Mouse (Mus musculus) kidney, embryonic 14.5 days (tissue): ENCODE results near the gene U2af2. TPM values are rescaled to one million over a fixed set of nuclear protein-coding genes. Genes with fewer than 3 reads are reported as not detected.
A peak's percentile ranks its signal among the peaks of the same experiment; 100 is the strongest.
"Not testable (repeated sequence)": the region's sequence is repeated elsewhere in the genome, so short reads cannot be mapped to it uniquely, and the experiment has no call there.

Experiments
- ATAC-seq: fragments of 200-750 bp; cut with Nextera tagmentation; 2 replicates; pipeline ENCODE4 v1.8.0; 2017; ENCODE audit warnings: moderate number of reproducible peaks, mild to moderate bottlenecking, moderate TSS enrichment, moderate library complexity; ENCODE audit not compliant: low FRiP score, low TSS enrichment
- H3K27ac ChIP-seq: fragments of 300-500 bp; sonication (generic); 2 replicates; pipeline ENCODE4 v1.5.1; 2014; ENCODE audit warnings: low read depth, mild to moderate bottlenecking, low read length, moderate library complexity, mixed read lengths
- H3K27me3 ChIP-seq: fragments of 300-500 bp; sonication (generic); 2 replicates; pipeline ENCODE4 v1.6.1; 2014; ENCODE audit warnings: mild to moderate bottlenecking, low read length; ENCODE audit not compliant: control insufficient read depth, insufficient read depth
- H3K36me3 ChIP-seq: fragments of 300-500 bp; sonication (generic); 2 replicates; pipeline ENCODE4 v1.6.1; 2014; ENCODE audit warnings: low read length, mixed read lengths; ENCODE audit not compliant: control insufficient read depth, insufficient read depth
- H3K4me1 ChIP-seq: fragments of 300-500 bp; sonication (generic); 2 replicates; pipeline ENCODE4 v1.6.1; 2014; ENCODE audit warnings: low read length, mixed read lengths; ENCODE audit not compliant: control insufficient read depth, insufficient read depth
- H3K4me2 ChIP-seq: fragments of 300-500 bp; sonication (generic); replicated peaks from 2 replicates; pipeline ENCODE4 v1.6.1; 2014; ENCODE audit warnings: low read depth, mild to moderate bottlenecking, low read length
- H3K4me3 ChIP-seq: fragments of 300-500 bp; sonication (generic); 2 replicates; pipeline ENCODE4 v1.5.1; 2014; ENCODE audit warnings: mild to moderate bottlenecking, low read length
- H3K9ac ChIP-seq: fragments of 300-500 bp; sonication (generic); 2 replicates; pipeline ENCODE4 v1.6.1; 2014; ENCODE audit warnings: low read depth, mild to moderate bottlenecking, low read length, moderate library complexity
- H3K9me3 ChIP-seq: fragments of 300-500 bp; sonication (generic); 2 replicates; pipeline ENCODE4 v1.6.1; 2016; ENCODE audit warnings: low read length; ENCODE audit not compliant: control insufficient read depth
- WGBS: fragments of 180-500 bp; shearing (Covaris S2); extraction: QIAGEN DNeasy Blood & Tissue Kit; methylation state at CpG from one replicate; pipeline ENCODE4 v1.1.7; 2014; 5-methylcytosine and 5-hydroxymethylcytosine counted together
- polyA plus RNA-seq: library from polyadenylated mRNA; unstranded; fragments of >200 nt; fragmentation: Nextera tagmentation; extraction: Ambion mirVana; gene quantifications from 2 replicates; pipeline ENCODE4 v1.2.1, GENCODE M21; 2014

The U2af2 gene
- polyA plus RNA-seq, 1 experiment from 2014 or later: 148 TPM

DNA sequence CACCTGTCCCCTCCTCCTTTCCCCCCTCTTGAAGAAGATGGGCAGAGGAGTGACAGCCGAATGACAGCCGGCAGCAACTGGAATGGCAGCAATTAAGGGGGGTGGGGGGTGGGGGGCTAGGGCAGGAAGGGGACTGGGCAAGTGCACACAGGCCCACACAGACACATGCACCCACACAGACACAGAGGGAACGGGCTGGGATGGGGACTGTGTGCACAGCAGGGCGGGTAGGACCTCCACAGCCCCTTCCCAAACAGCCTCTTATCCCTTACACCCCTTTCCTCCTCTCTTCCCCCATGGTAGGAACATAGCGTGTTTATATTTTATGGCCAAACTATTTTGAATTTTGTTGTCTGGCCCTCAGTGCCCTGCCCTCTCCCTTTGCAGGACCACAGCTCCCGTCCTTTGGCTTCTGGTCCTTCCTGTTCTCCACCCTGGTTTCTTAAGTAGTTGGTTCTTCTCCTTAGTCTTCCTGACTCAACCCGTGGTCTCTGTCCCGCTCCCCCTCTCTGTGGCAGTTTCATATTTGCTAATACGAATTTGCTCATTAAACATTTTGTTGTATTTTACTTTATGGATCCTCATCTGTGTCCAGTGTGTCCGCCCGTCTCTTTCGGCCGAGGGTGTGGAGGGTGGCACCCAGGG is 17.5 kb downstream of the U2af2 start:
- WGBS: 41% methylated on average over 9 of the region's 13 CpGs
- Histone ChIP-seq H3K9ac (peak overlapping the region; percentile 97; the same call in 1 of the 2 replicates), H3K4me2 (peak overlapping the region; percentile 74), H3K27ac (0 out of 2 replicates have a peak overlapping the region, but pooled peaks have one; percentile 97), H3K4me3 (peak overlapping the region; percentile 96), H3K36me3 (peaks cover 54% of the 10 kb centered on the region)
- not testable (repeated sequence) for H3K27me3 ChIP-seq, H3K4me1 ChIP-seq, H3K9me3 ChIP-seq
- ATAC-seq: peak; percentile 37; the same call in 1 of the 2 replicates

DNA sequence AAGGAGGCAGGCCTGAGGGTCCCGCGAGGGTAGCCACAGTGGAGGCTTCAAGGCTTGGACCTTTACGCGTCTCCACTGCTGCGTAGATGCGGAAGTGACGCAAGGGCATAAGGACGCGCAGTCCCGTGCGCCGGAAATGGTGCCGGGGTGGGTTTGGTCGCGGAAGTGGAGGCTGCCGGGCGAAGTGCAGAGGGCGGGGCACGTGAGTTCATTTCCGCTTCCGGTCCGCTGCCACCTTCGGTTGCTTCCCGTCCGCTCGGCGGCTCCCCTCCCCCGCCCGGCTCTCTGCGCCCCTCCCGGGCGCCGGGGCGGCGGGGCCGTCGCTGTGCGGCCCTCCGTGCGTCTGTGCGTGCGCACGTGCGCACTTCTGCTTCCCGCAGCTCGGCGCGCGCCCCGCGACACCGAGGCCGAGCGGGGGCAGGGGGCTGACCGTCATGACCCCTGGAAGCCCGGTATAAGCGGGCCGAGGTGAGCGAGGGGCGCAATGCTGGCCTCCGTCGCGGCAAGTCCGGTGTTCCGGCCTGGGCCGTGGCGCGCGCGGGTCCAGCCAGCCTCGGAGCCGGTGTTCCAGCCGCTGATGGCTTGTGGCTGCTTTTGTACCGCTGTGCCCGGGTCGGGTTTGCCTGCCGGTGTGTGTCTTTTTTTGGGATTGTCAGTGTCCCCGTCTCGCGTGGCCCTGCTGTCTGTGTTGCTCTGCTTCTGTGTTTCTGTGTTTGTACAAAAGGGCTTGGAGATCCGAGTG is 18.2 kb downstream of the U2af2 start, which contains the start of gene Epn1:
Gene Epn1 (plus strand): TSS at position 226 of the 742 bp plus-strand sequence.
- Histone ChIP-seq H3K4me2 (peak within 1 kb of the TSS; percentile 74), H3K9ac (peak within 1 kb of the TSS; percentile 97), H3K36me3 (peaks cover 54% of the 10 kb centered on the region), H3K4me1 (peaks cover 8% of the 10 kb centered on the region), H3K27me3 (no peaks in the 10 kb centered on the region), H3K9me3 (no peaks in the 10 kb centered on the region), H3K4me3 (peak within 1 kb of the TSS; percentile 96), H3K27ac (peak within 1 kb of the TSS; percentile 97)
- ATAC-seq: peak; percentile 96
- under 1% methylated on average over 69 of the region's 81 CpGs for WGBS

DNA sequence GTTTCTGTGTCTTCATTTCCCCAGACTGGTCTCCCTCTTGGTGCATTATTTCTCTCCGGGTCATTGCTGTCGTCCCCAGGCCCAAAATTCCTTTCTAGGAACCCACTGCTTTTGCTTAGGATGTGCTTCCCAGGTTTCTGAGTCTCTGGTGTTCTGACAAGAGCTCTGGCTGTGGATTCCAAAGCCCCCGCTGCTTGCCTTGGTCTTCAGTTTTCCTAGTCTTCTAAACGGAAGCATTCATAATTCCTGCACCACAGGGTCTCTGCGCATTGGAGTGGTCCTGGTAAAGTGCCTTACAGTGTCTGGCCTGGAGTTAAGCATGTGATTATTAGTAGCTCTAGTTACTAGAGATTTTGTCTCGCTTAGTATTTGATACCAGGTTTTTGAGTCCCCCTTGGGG is 18.9 kb downstream of the U2af2 start:
- Histone ChIP-seq H3K27ac (peak overlapping the region; percentile 97; the same call in 1 of the 2 replicates), H3K36me3 (peaks cover 56% of the 10 kb centered on the region), H3K27me3 (no peaks in the 10 kb centered on the region), H3K4me3 (peak overlapping the region; percentile 96), H3K4me1 (peaks cover 8% of the 10 kb centered on the region), H3K9me3 (no peaks in the 10 kb centered on the region), H3K9ac (peak overlapping the region; percentile 97), H3K4me2 (peak overlapping the region; percentile 74)
- ATAC-seq: no peak
- 14% methylated on average over 6 of the region's 6 CpGs for WGBS

DNA sequence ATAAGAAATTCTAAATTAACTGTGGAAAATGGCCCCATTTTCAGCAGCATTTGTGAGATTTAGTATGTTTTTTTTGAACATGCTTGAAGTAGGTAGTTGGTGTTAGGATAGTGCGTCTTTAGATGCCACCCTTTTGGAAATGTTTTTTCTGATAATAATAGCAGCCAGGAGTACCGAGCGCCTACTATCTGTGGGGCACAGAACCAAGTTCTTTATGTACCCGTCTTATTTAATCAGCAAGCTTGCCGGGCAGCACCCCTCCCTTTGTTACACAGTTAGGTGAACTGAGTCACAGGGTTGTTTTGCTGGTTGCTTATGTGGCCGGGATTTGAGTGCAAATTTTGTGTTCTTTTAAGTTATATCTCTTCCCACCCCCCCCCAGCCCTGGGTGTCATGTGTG is 19.3 kb downstream of the U2af2 start:
- H3K36me3 ChIP-seq: peaks cover 55% of the 10 kb centered on the region
- H3K9me3 ChIP-seq: no peaks in the 10 kb centered on the region
- H3K4me1 ChIP-seq: peaks cover 8% of the 10 kb centered on the region
- 72% methylated on average over 6 of the region's 6 CpGs for WGBS
- H3K27me3 ChIP-seq: no peaks in the 10 kb centered on the region
- peak overlapping the region; percentile 96 for H3K4me3 ChIP-seq
- peak overlapping the region; percentile 74 for H3K4me2 ChIP-seq
- ATAC-seq: no peak
- peak overlapping the region; percentile 97 for H3K9ac ChIP-seq
- no peak overlapping the region for H3K27ac ChIP-seq

DNA sequence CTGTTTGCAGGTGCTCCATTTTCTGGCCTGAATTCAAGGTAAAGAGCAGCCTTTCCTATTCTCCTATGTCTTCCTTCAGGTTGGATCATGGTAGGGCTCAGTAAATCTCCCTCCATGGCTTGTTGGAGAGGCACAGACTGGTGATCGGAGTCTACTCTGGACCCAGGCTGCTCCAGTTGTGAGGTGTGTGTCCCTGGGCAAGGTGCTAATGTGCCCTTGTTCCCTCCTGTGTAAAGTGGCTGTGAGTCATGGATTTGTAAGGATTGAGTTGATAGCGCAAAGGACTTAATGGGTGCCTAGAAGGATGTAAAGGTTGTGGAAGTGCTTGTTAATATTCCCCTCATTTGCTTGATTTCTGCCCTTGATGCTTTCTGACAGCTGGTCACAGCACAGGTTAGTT is 20.0 kb downstream of the U2af2 start:
- H3K9ac ChIP-seq: no peak overlapping the region
- no peaks in the 10 kb centered on the region for H3K9me3 ChIP-seq
- H3K4me2 ChIP-seq: no peak overlapping the region
- WGBS: 96% methylated on average over 2 of the region's 2 CpGs
- no peaks in the 10 kb centered on the region for H3K27me3 ChIP-seq
- ATAC-seq: no peak
- H3K4me1 ChIP-seq: peaks cover 9% of the 10 kb centered on the region
- H3K36me3 ChIP-seq: peaks cover 52% of the 10 kb centered on the region
- no peak overlapping the region for H3K4me3 ChIP-seq
- no peak overlapping the region for H3K27ac ChIP-seq

DNA sequence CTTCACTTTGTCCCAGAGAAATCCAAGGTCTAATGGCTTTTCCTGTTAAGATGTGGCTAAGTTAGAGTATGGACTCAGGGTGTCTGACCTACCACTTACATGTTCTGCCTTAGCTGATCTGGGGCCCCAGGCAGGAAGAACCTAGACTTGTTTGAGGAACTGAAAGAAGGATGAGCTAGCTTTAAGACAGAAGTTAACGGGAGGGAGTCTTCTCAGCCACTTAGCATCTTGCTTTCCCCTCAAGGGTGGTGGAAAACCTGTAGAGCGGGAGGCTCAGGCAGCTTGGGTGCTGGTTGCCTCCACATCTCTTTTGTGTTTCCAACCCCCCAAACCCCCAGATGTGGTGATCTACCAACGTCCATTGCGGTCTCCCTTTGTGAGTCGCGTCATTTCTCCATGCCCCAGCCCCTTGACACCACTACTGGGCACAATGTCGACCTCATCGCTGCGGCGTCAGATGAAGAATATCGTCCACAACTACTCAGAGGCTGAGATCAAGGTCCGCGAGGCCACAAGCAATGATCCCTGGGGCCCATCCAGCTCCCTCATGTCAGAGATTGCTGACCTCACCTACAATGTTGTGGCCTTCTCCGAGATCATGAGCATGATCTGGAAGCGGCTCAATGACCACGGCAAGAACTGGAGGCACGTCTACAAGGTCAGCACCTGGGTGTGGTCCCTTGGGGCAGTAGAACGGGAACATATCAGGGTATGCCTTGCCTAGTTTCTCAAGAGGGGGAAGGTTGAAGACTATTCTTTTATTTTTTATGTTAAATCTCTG is 21.6 kb downstream of the U2af2 start:
- no peak overlapping the region for H3K9ac ChIP-seq
- H3K36me3 ChIP-seq: peaks cover 38% of the 10 kb centered on the region
- 86% methylated on average over 18 of the region's 18 CpGs for WGBS
- no peak overlapping the region for H3K4me2 ChIP-seq
- peaks cover 14% of the 10 kb centered on the region for H3K4me1 ChIP-seq
- H3K27ac ChIP-seq: no peak overlapping the region
- no peak for ATAC-seq
- no peak overlapping the region for H3K4me3 ChIP-seq
- no peaks in the 10 kb centered on the region for H3K9me3 ChIP-seq
- H3K27me3 ChIP-seq: no peaks in the 10 kb centered on the region

DNA sequence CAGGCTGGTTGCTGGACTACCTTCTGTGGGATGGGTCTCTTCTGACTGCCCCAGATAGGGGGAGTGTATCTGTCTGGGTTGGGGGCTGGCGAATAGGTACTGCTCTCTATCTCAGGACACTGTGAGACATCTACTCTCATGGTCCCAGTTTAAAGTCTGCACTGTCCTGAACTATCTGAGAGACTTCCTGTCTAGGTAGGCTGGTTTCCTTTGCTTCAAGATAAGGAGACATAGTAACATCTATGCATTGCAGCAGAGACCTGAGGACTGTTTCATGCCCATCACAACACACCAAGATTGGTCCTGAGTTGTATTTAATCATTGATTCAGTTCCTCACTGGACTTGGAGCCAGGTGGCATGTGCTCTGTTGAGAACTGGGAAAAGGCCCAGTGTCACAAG is 23.6 kb downstream of the U2af2 start:
- Histone ChIP-seq H3K4me3 (no peak overlapping the region), H3K27ac (no peak overlapping the region), H3K4me2 (no peak overlapping the region), H3K9me3 (no peaks in the 10 kb centered on the region), H3K4me1 (peaks cover 14% of the 10 kb centered on the region), H3K9ac (no peak overlapping the region), H3K36me3 (peaks cover 41% of the 10 kb centered on the region), H3K27me3 (no peaks in the 10 kb centered on the region)
- WGBS: 88% methylated on average over 1 of the region's 1 CpGs
- ATAC-seq: no peak

DNA sequence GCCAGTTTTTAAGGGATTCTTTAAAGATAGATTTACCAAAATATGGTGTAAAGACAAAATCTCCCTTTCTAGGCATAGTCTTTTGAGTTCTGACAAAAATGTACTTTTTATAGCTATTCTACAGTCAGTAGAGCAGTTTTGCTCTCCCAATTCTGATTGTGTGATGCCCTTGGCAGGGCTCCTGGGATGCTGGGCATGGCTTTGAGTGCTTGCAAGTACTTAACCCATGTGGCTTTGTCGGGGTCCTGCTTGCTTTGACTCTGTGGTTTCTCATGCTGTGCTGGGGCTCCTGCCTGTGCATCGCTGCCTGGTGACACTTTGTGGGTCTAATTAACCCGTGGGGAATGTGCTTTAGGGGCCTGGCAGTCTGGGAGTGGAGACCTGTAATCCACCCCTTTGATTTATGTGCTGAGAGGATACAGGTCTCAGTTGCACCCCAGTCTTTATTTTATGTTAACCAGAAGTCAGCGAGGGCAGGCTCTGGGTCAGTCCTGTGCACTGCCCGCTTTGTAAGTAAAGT is 25.0 kb downstream of the U2af2 start:
- Histone ChIP-seq H3K9ac (no peak overlapping the region), H3K4me1 (0 out of 2 replicates have a peak, but pooled peaks cover 6% of the 10 kb centered on the region), H3K4me3 (no peak overlapping the region), H3K27ac (no peak overlapping the region), H3K36me3 (peaks cover 52% of the 10 kb centered on the region), H3K9me3 (no peaks in the 10 kb centered on the region), H3K4me2 (no peak overlapping the region), H3K27me3 (no peaks in the 10 kb centered on the region)
- ATAC-seq: no peak
- WGBS: 45% methylated on average over 5 of the region's 5 CpGs
